Mouse (Mus musculus) liver, embryonic 16.5 days (tissue): ENCODE data around the gene Gpr139. TPM values are rescaled to one million over a fixed set of nuclear protein-coding genes. Genes with fewer than 3 reads are reported as not detected.

Experiments
- ATAC-seq: fragments of 200-750 bp; cut with Nextera tagmentation; 2 replicates; pipeline ENCODE4 v1.8.0; 2017; ENCODE audit warnings: low read depth, mild to moderate bottlenecking, moderate number of reproducible peaks, moderate library complexity
- H3K27ac ChIP-seq: fragments of 300-500 bp; sonication (generic); 2 replicates; pipeline ENCODE4 v1.5.1; 2014; ENCODE audit warnings: mild to moderate bottlenecking, low read length
- H3K27me3 ChIP-seq: fragments of 300-500 bp; sonication (generic); 2 replicates; pipeline ENCODE4 v1.6.1; 2014; ENCODE audit warnings: low read depth, low read length, mixed read lengths; ENCODE audit not compliant: control insufficient read depth, insufficient read depth
- H3K36me3 ChIP-seq: fragments of 300-500 bp; sonication (generic); 2 replicates; pipeline ENCODE4 v1.6.1; 2014; ENCODE audit warnings: mild to moderate bottlenecking; ENCODE audit not compliant: control insufficient read depth, insufficient read depth
- H3K4me1 ChIP-seq: fragments of 300-500 bp; sonication (generic); 2 replicates; pipeline ENCODE4 v1.6.1; 2014; ENCODE audit warnings: low read depth, low read length, mixed read lengths; ENCODE audit not compliant: control insufficient read depth
- H3K4me2 ChIP-seq: fragments of 300-500 bp; sonication (generic); 2 replicates; pipeline ENCODE4 v1.6.1; 2014; ENCODE audit warnings: low read depth, low read length, mixed read lengths
- H3K4me3 ChIP-seq: fragments of 300-500 bp; sonication (generic); 2 replicates; pipeline ENCODE4 v1.5.1; 2014; ENCODE audit warnings: low read depth, mild to moderate bottlenecking, low read length
- H3K9ac ChIP-seq: fragments of 300-500 bp; sonication (generic); 2 replicates; pipeline ENCODE4 v1.6.1; 2014; ENCODE audit warnings: low read depth, low read length
- H3K9me3 ChIP-seq: fragments of 300-500 bp; sonication (generic); replicated peaks from 2 replicates; pipeline ENCODE4 v1.6.1; 2016; ENCODE audit warnings: low read length; ENCODE audit not compliant: control insufficient read depth
- WGBS: fragments of 180-500 bp; shearing (Covaris S2); extraction: QIAGEN DNeasy Blood & Tissue Kit; methylation state at CpG from one replicate; pipeline ENCODE4 v1.1.7; 2014; ENCODE audit not compliant: insufficient replicate concordance; 5-methylcytosine and 5-hydroxymethylcytosine counted together
- polyA plus RNA-seq: library from polyadenylated mRNA; unstranded; fragments of >200 nt; fragmentation: Nextera tagmentation; extraction: Ambion mirVana; gene quantifications from 2 replicates; pipeline ENCODE4 v1.2.1, GENCODE M21; 2015

Gene Gpr139
- not detected in 2 replicates for polyA plus RNA-seq

GRCm38 (mm10) chr7:119184341-119185143, at the start of gene Gpr139:
TSS of gene Gpr139 (minus strand) at chr7:119184603.
- Histone ChIP-seq H3K9ac (no peak within 1 kb of the TSS), H3K4me1 (no peaks in the 10 kb centered on the region), H3K36me3 (no peaks in the 10 kb centered on the region), H3K4me3 (no peak within 1 kb of the TSS), H3K9me3 (no peaks in the 10 kb centered on the region), H3K27ac (no peak within 1 kb of the TSS), H3K27me3 (peaks cover 23% of the 10 kb centered on the region), H3K4me2 (0 out of 2 replicates have a peak within 1 kb of the TSS, but pooled peaks have one; percentile 5)
- no peak for ATAC-seq
- under 1% methylated on average over 43 of the region's 47 CpGs for WGBS

GRCm38 (mm10) chr7:119230971-119231370, 46.6 kb upstream of the Gpr139 start:
- no peak for ATAC-seq
- no peaks in the 10 kb centered on the region for H3K9me3 ChIP-seq
- no peaks in the 10 kb centered on the region for H3K36me3 ChIP-seq
- no peak overlapping the region for H3K27ac ChIP-seq
- 40% methylated on average over 3 of the region's 3 CpGs for WGBS
- H3K4me2 ChIP-seq: no peak overlapping the region
- no peak overlapping the region for H3K9ac ChIP-seq
- H3K27me3 ChIP-seq: no peaks in the 10 kb centered on the region
- no peaks in the 10 kb centered on the region for H3K4me1 ChIP-seq
- H3K4me3 ChIP-seq: no peak overlapping the region

GRCm38 (mm10) chr7:119222706-119223105, 38.3 kb upstream of the Gpr139 start:
- H3K4me1 ChIP-seq: no peaks in the 10 kb centered on the region
- H3K27ac ChIP-seq: no peak overlapping the region
- no peak overlapping the region for H3K4me2 ChIP-seq
- H3K9ac ChIP-seq: no peak overlapping the region
- WGBS: 47% methylated on average over 4 of the region's 4 CpGs
- no peaks in the 10 kb centered on the region for H3K36me3 ChIP-seq
- H3K27me3 ChIP-seq: no peaks in the 10 kb centered on the region
- H3K9me3 ChIP-seq: no peaks in the 10 kb centered on the region
- ATAC-seq: no peak
- H3K4me3 ChIP-seq: no peak overlapping the region

- no peak for ATAC-seq
- H3K4me3 ChIP-seq: no peak overlapping the region
- H3K4me1 ChIP-seq: no peaks in the 10 kb centered on the region
- H3K4me2 ChIP-seq: no peak overlapping the region
- H3K36me3 ChIP-seq: no peaks in the 10 kb centered on the region
- H3K9ac ChIP-seq: no peak overlapping the region
- H3K27ac ChIP-seq: no peak overlapping the region
- 77% methylated on average over 2 of the region's 2 CpGs for WGBS
- no peaks in the 10 kb centered on the region for H3K27me3 ChIP-seq
- H3K9me3 ChIP-seq: no peaks in the 10 kb centered on the region
Measured at GRCm38 (mm10) chr7:119219121-119219520, 34.7 kb upstream of the Gpr139 start.

GRCm38 (mm10) chr7:119207251-119207650, 22.8 kb upstream of the Gpr139 start:
- 58% methylated on average over 3 of the region's 3 CpGs for WGBS
- no peaks in the 10 kb centered on the region for H3K9me3 ChIP-seq

GRCm38 (mm10) chr7:119186374-119186773, 2.0 kb upstream of the Gpr139 start:
- Histone ChIP-seq H3K27me3 (peaks cover 23% of the 10 kb centered on the region), H3K9me3 (no peaks in the 10 kb centered on the region), H3K36me3 (no peaks in the 10 kb centered on the region), H3K4me2 (no peak overlapping the region), H3K27ac (no peak overlapping the region), H3K4me1 (no peaks in the 10 kb centered on the region), H3K4me3 (no peak overlapping the region), H3K9ac (no peak overlapping the region)
- no peak for ATAC-seq
- 10% methylated on average over 11 of the region's 11 CpGs for WGBS

More at GRCm38 (mm10) chr7:119207251-119207650, 22.8 kb upstream of the Gpr139 start:
- Histone ChIP-seq H3K27me3 (no peaks in the 10 kb centered on the region), H3K4me3 (no peak overlapping the region), H3K27ac (no peak overlapping the region), H3K36me3 (no peaks in the 10 kb centered on the region), H3K9ac (no peak overlapping the region), H3K4me2 (no peak overlapping the region), H3K4me1 (no peaks in the 10 kb centered on the region)
- ATAC-seq: no peak

- Histone ChIP-seq H3K4me2 (no peak overlapping the region), H3K4me1 (no peaks in the 10 kb centered on the region), H3K4me3 (no peak overlapping the region), H3K9me3 (no peaks in the 10 kb centered on the region), H3K27me3 (peaks cover 23% of the 10 kb centered on the region), H3K27ac (no peak overlapping the region), H3K36me3 (no peaks in the 10 kb centered on the region), H3K9ac (no peak overlapping the region)
- no peak for ATAC-seq
- 5% methylated on average over 23 of the region's 23 CpGs for WGBS
Measured at GRCm38 (mm10) chr7:119185181-119185940, 958 bp upstream of the Gpr139 start.

- Histone ChIP-seq H3K27ac (no peak overlapping the region), H3K4me2 (no peak overlapping the region), H3K4me1 (no peaks in the 10 kb centered on the region), H3K9ac (no peak overlapping the region), H3K4me3 (no peak overlapping the region), H3K36me3 (no peaks in the 10 kb centered on the region), H3K9me3 (no peaks in the 10 kb centered on the region), H3K27me3 (peaks cover 23% of the 10 kb centered on the region)
- WGBS: 52% methylated on average over 4 of the region's 4 CpGs
- no peak for ATAC-seq
Measured at GRCm38 (mm10) chr7:119181053-119181452, 3.4 kb downstream of the Gpr139 start.

- H3K4me2 ChIP-seq: no peak overlapping the region
- 74% methylated on average over 3 of the region's 3 CpGs for WGBS
- H3K27ac ChIP-seq: no peak overlapping the region
- H3K27me3 ChIP-seq: no peaks in the 10 kb centered on the region
- H3K9me3 ChIP-seq: no peaks in the 10 kb centered on the region
- no peaks in the 10 kb centered on the region for H3K4me1 ChIP-seq
- H3K36me3 ChIP-seq: no peaks in the 10 kb centered on the region
- H3K4me3 ChIP-seq: no peak overlapping the region
- no peak overlapping the region for H3K9ac ChIP-seq
- ATAC-seq: no peak
Measured at GRCm38 (mm10) chr7:119160015-119160414, 24.4 kb downstream of the Gpr139 start.
